Mouse (Mus musculus): Measurements from ENCODE around the gene Mast3. TPM values are rescaled to one million over a fixed set of nuclear protein-coding genes. Genes with fewer than 3 reads are reported as not detected.

The Mast3 gene
- total RNA-seq, 2 experiments from 2014 or later = 5.4 to 29.2 TPM

- ATAC-seq (replicated peaks; ENCODE audit: low FRiP score, poor library complexity, severe bottlenecking) = peak; percentile 91
Measured at GRCm38 (mm10) chr8:70754043-70754870, 50.6 kb downstream of the Mast3 start, which contains the start of gene Rab3a. TSS of gene Rab3a (plus strand) at chr8:70754679.

- no peak for ATAC-seq (replicated peaks; ENCODE audit: low FRiP score, poor library complexity, severe bottlenecking)
Measured at GRCm38 (mm10) chr8:70753151-70753550, 51.7 kb downstream of the Mast3 start.

GRCm38 (mm10) chr8:70752000-70752764, 52.7 kb downstream of the Mast3 start:
- ATAC-seq (replicated peaks; ENCODE audit: low FRiP score, poor library complexity, severe bottlenecking) = no peak

GRCm38 (mm10) chr8:70750128-70750680, 54.6 kb downstream of the Mast3 start:
- ATAC-seq (replicated peaks; ENCODE audit: low FRiP score, poor library complexity, severe bottlenecking) = no peak

- ATAC-seq (replicated peaks; ENCODE audit: low FRiP score, poor library complexity, severe bottlenecking) = 0 out of 2 replicates have a peak, but pooled peaks have one; percentile 3
Measured at GRCm38 (mm10) chr8:70749097-70749674, 55.7 kb downstream of the Mast3 start.

- no peak for ATAC-seq (replicated peaks; ENCODE audit: low FRiP score, poor library complexity, severe bottlenecking)
Measured at GRCm38 (mm10) chr8:70748246-70749096, 56.4 kb downstream of the Mast3 start.

GRCm38 (mm10) chr8:70747211-70747890, 57.5 kb downstream of the Mast3 start:
- no peak for ATAC-seq (replicated peaks; ENCODE audit: low FRiP score, poor library complexity, severe bottlenecking)

GRCm38 (mm10) chr8:70746676-70747075, 58.2 kb downstream of the Mast3 start:
- ATAC-seq (replicated peaks; ENCODE audit: low FRiP score, poor library complexity, severe bottlenecking) = no peak

- ATAC-seq (replicated peaks; ENCODE audit: low FRiP score, poor library complexity, severe bottlenecking) = no peak
Measured at GRCm38 (mm10) chr8:70745691-70746220, 59.1 kb downstream of the Mast3 start.

GRCm38 (mm10) chr8:70744806-70745205, 60.0 kb downstream of the Mast3 start:
- ATAC-seq (replicated peaks; ENCODE audit: low FRiP score, poor library complexity, severe bottlenecking) = no peak

- ATAC-seq (replicated peaks; ENCODE audit: low FRiP score, poor library complexity, severe bottlenecking) = no peak
Measured at GRCm38 (mm10) chr8:70743656-70744590, 60.9 kb downstream of the Mast3 start.

- no peak for ATAC-seq (replicated peaks; ENCODE audit: low FRiP score, poor library complexity, severe bottlenecking)
Measured at GRCm38 (mm10) chr8:70742981-70743655, 61.7 kb downstream of the Mast3 start.

- ATAC-seq (replicated peaks; ENCODE audit: low FRiP score, poor library complexity, severe bottlenecking) = no peak
Measured at GRCm38 (mm10) chr8:70742176-70742575, 62.7 kb downstream of the Mast3 start.

- ATAC-seq (replicated peaks; ENCODE audit: low FRiP score, poor library complexity, severe bottlenecking) = no peak
Measured at GRCm38 (mm10) chr8:70741661-70742060, 63.2 kb downstream of the Mast3 start.

GRCm38 (mm10) chr8:70738211-70738610, 66.6 kb downstream of the Mast3 start:
- no peak for ATAC-seq (replicated peaks; ENCODE audit: low FRiP score, poor library complexity, severe bottlenecking)

GRCm38 (mm10) chr8:70737705-70738104, 67.1 kb downstream of the Mast3 start:
- no peak for ATAC-seq (replicated peaks; ENCODE audit: low FRiP score, poor library complexity, severe bottlenecking)

- ATAC-seq (replicated peaks; ENCODE audit: low FRiP score, poor library complexity, severe bottlenecking) = no peak
Measured at GRCm38 (mm10) chr8:70730956-70731355, 73.9 kb downstream of the Mast3 start.

All from erythroblast, adult 5-6 weeks (primary cell).